Mouse (Mus musculus) cortical plate, adult 2 months (tissue): ENCODE results near the gene Prdm2.

Experiments
- CTCF ChIP-seq: fragments of 200-500 bp; IDR thresholded peaks from 2 replicates; pipeline ENCODE4 v1.5.1; 2011; ENCODE audit warnings: mild to moderate bottlenecking, control low read depth, low read length; ENCODE audit not compliant: insufficient read depth; ENCODE audit errors: extremely low read depth
- POLR2A ChIP-seq: fragments of 200-500 bp; IDR thresholded peaks from 2 replicates; pipeline ENCODE4 v1.6.1; 2011; ENCODE audit warnings: mild to moderate bottlenecking, low read length, control low read depth; ENCODE audit not compliant: insufficient read depth; ENCODE audit errors: extremely low read depth

GRCm38 (mm10) chr4:143239615-143240201, 26.9 kb upstream of the Prdm2 start:
- TF ChIP-seq CTCF: no peak
- no peak for TF ChIP-seq POLR2A
